Mouse (Mus musculus): ENCODE data around the gene Hspb9. TPM values are rescaled to one million over a fixed set of nuclear protein-coding genes. Genes with fewer than 3 reads are reported as not detected.

The Hspb9 gene
- total RNA-seq, 2 experiments from 2014 or later = not detected

- DNase-seq (ENCODE audit: low spot score in 2 of 2) = no peak
Measured at GRCm38 (mm10) chr11:100703851-100704531, 9.7 kb upstream of the Hspb9 start, which contains the start of gene Dhx58. TSS of gene Dhx58 (minus strand) at chr11:100704271.

GRCm38 (mm10) chr11:100705095-100705747, 8.4 kb upstream of the Hspb9 start:
- DNase-seq (ENCODE audit: low spot score in 2 of 2) = no peak

GRCm38 (mm10) chr11:100709201-100709810, 4.3 kb upstream of the Hspb9 start:
- no peak for DNase-seq (ENCODE audit: low spot score in 2 of 2)

- DNase-seq (ENCODE audit: low spot score in 2 of 2) = no peak
Measured at GRCm38 (mm10) chr11:100710528-100710927, 3.1 kb upstream of the Hspb9 start.

- DNase-seq (ENCODE audit: low spot score in 2 of 2) = no peak
Measured at GRCm38 (mm10) chr11:100710977-100711376, 2.7 kb upstream of the Hspb9 start.

- DNase-seq (ENCODE audit: low spot score in 2 of 2) = peak; percentile 80 to 85
Measured at GRCm38 (mm10) chr11:100711783-100712615, 1.7 kb upstream of the Hspb9 start, which contains the start of gene Kat2a. TSS of gene Kat2a (minus strand) at chr11:100712465.

- DNase-seq (ENCODE audit: low spot score in 2 of 2) = no peak
Measured at GRCm38 (mm10) chr11:100713174-100713573, 476 bp upstream of the Hspb9 start.

GRCm38 (mm10) chr11:100714534-100714915, 875 bp downstream of the Hspb9 start:
- DNase-seq (ENCODE audit: low spot score in 2 of 2) = peak; percentile 76 to 86

GRCm38 (mm10) chr11:100714948-100715347, 1.3 kb downstream of the Hspb9 start:
- no peak for DNase-seq (ENCODE audit: low spot score in 2 of 2)

GRCm38 (mm10) chr11:100716649-100717048, 3.0 kb downstream of the Hspb9 start:
- DNase-seq (ENCODE audit: low spot score in 2 of 2) = no peak

- no peak for DNase-seq (ENCODE audit: low spot score in 2 of 2)
Measured at GRCm38 (mm10) chr11:100718462-100718861, 4.8 kb downstream of the Hspb9 start.

GRCm38 (mm10) chr11:100718866-100719265, 5.2 kb downstream of the Hspb9 start:
- no peak for DNase-seq (ENCODE audit: low spot score in 2 of 2)

GRCm38 (mm10) chr11:100719312-100719711, 5.7 kb downstream of the Hspb9 start:
- no peak for DNase-seq (ENCODE audit: low spot score in 2 of 2)

- DNase-seq (ENCODE audit: low spot score in 2 of 2) = no peak
Measured at GRCm38 (mm10) chr11:100719893-100720292, 6.2 kb downstream of the Hspb9 start.

GRCm38 (mm10) chr11:100720345-100720744, 6.7 kb downstream of the Hspb9 start:
- no peak for DNase-seq (ENCODE audit: low spot score in 2 of 2)

- DNase-seq (ENCODE audit: low spot score in 2 of 2) = no peak
Measured at GRCm38 (mm10) chr11:100721254-100721653, 7.6 kb downstream of the Hspb9 start.

GRCm38 (mm10) chr11:100721776-100722492, 8.3 kb downstream of the Hspb9 start:
- no peak for DNase-seq (ENCODE audit: low spot score in 2 of 2)

- no peak for DNase-seq (ENCODE audit: low spot score in 2 of 2)
Measured at GRCm38 (mm10) chr11:100722493-100723028, 8.9 kb downstream of the Hspb9 start.

- no peak for DNase-seq (ENCODE audit: low spot score in 2 of 2)
Measured at GRCm38 (mm10) chr11:100724919-100725512, 11.4 kb downstream of the Hspb9 start.

GRCm38 (mm10) chr11:100727201-100727600, 13.6 kb downstream of the Hspb9 start:
- DNase-seq (ENCODE audit: low spot score in 2 of 2) = no peak
